Mouse (Mus musculus) hindbrain, embryonic 16.5 days (tissue): ENCODE data around the gene Wdr34. TPM values are rescaled to one million over a fixed set of nuclear protein-coding genes. Genes with fewer than 3 reads are reported as not detected.

ENCODE experiments used
- ATAC-seq: fragments of 200-750 bp; cut with Nextera tagmentation; 2 replicates; pipeline ENCODE4 v1.8.0; 2017; ENCODE audit warnings: moderate TSS enrichment, moderate library complexity
- H3K27ac ChIP-seq: fragments of 300-500 bp; sonication (generic); 2 replicates; pipeline ENCODE4 v1.5.1; 2014; ENCODE audit warnings: low read depth, mild to moderate bottlenecking, control low read depth, low read length, moderate library complexity
- H3K27me3 ChIP-seq: fragments of 300-500 bp; sonication (generic); replicated peaks from 2 replicates; pipeline ENCODE4 v1.6.1; 2014; ENCODE audit warnings: low read length; ENCODE audit not compliant: control insufficient read depth, insufficient read depth
- H3K36me3 ChIP-seq: fragments of 300-500 bp; sonication (generic); 2 replicates; pipeline ENCODE4 v1.6.1; 2014; ENCODE audit warnings: mild to moderate bottlenecking, low read length, moderate library complexity, mixed read lengths; ENCODE audit not compliant: control insufficient read depth, insufficient read depth
- H3K4me1 ChIP-seq: fragments of 300-500 bp; sonication (generic); 2 replicates; pipeline ENCODE4 v1.6.1; 2014; ENCODE audit warnings: low read depth, low read length; ENCODE audit not compliant: control insufficient read depth, insufficient read depth
- H3K4me2 ChIP-seq: fragments of 300-500 bp; sonication (generic); 2 replicates; pipeline ENCODE4 v1.6.1; 2014; ENCODE audit warnings: mild to moderate bottlenecking, low read length, control low read depth, moderate library complexity
- H3K4me3 ChIP-seq: fragments of 300-500 bp; sonication (generic); 2 replicates; pipeline ENCODE4 v1.5.1; 2014; ENCODE audit warnings: mild to moderate bottlenecking, low read length, control low read depth, moderate library complexity
- H3K9ac ChIP-seq: fragments of 300-500 bp; sonication (generic); 2 replicates; pipeline ENCODE4 v1.6.1; 2014; ENCODE audit warnings: low read depth, mild to moderate bottlenecking, control low read depth, low read length, moderate library complexity
- H3K9me3 ChIP-seq: fragments of 300-500 bp; sonication (generic); 2 replicates; pipeline ENCODE4 v1.6.1; 2014; ENCODE audit warnings: mild to moderate bottlenecking, low read length, moderate library complexity; ENCODE audit not compliant: control insufficient read depth
- WGBS: fragments of 180-500 bp; shearing (Covaris S2); extraction: QIAGEN DNeasy Blood & Tissue Kit; methylation state at CpG from one replicate; pipeline ENCODE4 v1.1.7; 2014; 5-methylcytosine and 5-hydroxymethylcytosine counted together
- polyA plus RNA-seq: library from polyadenylated mRNA; unstranded; fragments of >200 nt; fragmentation: Nextera tagmentation; extraction: Ambion mirVana; gene quantifications from 2 replicates; pipeline ENCODE4 v1.2.1, GENCODE M21; 2015

Wdr34 gene
- polyA plus RNA-seq, 1 experiment from 2014 or later, result 76.4 TPM

DNA sequence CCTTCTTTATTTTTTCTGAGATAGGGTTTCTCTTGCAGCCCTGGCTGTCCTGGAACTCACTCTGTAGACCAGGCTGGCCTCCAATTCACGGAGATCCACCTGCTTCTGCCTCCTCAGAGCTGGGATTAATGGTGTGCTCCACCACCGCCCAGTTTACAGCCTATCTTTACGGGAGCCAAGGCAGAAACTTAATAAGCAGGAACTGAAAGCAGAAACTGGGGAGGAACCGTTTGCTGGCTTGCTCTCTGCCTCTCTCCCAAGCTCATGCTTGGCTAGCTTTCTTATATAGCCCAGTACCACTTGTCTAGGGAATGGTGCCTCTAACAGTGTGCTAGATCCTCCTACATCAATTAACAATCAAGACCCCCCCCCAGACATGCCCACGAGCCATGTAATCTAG, 35.4 kb upstream of the Wdr34 start:
- H3K36me3 ChIP-seq, result no peaks in the 10 kb centered on the region
- H3K9ac ChIP-seq, result no peak overlapping the region; the same call in 1 of the 2 replicates
- H3K4me1 ChIP-seq, result no peaks in the 10 kb centered on the region
- H3K4me3 ChIP-seq, result no peak overlapping the region
- peak overlapping the region; percentile 46; the same call in 1 of the 2 replicates for H3K4me2 ChIP-seq
- H3K27ac ChIP-seq, result no peak overlapping the region
- no peak for ATAC-seq
- H3K9me3 ChIP-seq, result no peaks in the 10 kb centered on the region
- WGBS, result 48% methylated on average over 5 of the region's 5 CpGs
- no peaks in the 10 kb centered on the region for H3K27me3 ChIP-seq

DNA sequence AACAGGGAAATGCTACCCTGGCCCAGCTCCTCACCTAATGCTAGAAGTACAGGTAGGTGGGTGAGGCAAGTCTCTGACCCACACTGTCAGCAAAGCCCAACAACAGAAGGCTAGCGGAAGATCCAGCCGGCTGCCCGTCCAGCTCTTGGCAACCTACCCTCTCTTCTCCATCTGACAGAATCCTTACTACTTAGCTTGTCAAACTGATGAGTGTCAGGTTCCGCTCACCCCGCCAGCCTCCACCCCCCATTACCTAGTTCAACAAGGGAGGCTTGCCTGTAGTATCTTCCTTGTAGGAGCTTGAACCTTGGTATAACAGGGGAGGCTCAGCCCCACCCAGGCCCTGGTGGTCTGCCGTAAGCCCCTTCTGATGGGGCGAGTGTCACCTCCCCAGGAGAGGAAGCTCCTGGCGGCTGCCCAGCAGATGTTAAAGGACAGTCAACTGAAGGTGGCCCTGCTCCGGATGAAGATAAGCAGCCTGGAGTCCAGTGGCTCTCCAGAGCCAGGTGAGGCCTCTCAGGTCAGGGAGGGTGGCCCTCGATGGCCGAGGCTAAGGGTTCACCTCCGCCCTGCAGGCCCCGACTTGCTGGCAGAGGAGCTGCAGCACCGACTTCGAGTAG, 31.6 kb upstream of the Wdr34 start:
- Histone ChIP-seq H3K4me2 (no peak overlapping the region), H3K4me1 (peaks cover 8% of the 10 kb centered on the region; the same call in 1 of the 2 replicates), H3K36me3 (no peaks in the 10 kb centered on the region), H3K27me3 (no peaks in the 10 kb centered on the region), H3K9me3 (no peaks in the 10 kb centered on the region), H3K27ac (no peak overlapping the region), H3K9ac (no peak overlapping the region), H3K4me3 (no peak overlapping the region)
- ATAC-seq, result no peak
- 89% methylated on average over 15 of the region's 15 CpGs for WGBS

DNA sequence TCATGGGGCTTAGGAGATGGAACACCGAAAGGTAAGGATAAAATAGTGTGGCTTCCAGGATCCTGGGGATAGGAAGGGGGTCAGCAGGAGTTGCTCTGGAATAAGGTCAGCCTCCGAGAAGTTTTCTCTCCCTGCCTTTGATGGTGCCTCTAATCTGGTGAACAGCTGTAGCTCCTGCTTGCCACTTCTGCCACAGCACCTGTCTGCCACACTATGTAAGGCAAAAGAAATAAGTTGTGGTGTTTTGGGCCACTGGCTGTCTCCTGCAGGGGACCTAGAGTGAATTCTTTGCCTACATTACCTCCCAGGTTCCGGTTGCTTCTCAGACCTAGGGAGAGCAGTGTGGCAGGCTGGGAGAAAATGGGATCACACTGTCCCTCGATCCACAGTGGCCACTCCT, 30.1 kb upstream of the Wdr34 start:
- Histone ChIP-seq H3K4me1 (peaks cover 8% of the 10 kb centered on the region; the same call in 1 of the 2 replicates), H3K4me2 (no peak overlapping the region), H3K9ac (no peak overlapping the region), H3K27me3 (no peaks in the 10 kb centered on the region), H3K36me3 (no peaks in the 10 kb centered on the region), H3K4me3 (no peak overlapping the region), H3K27ac (no peak overlapping the region; the same call in 1 of the 2 replicates), H3K9me3 (no peaks in the 10 kb centered on the region)
- 79% methylated on average over 4 of the region's 4 CpGs for WGBS
- ATAC-seq, result no peak

DNA sequence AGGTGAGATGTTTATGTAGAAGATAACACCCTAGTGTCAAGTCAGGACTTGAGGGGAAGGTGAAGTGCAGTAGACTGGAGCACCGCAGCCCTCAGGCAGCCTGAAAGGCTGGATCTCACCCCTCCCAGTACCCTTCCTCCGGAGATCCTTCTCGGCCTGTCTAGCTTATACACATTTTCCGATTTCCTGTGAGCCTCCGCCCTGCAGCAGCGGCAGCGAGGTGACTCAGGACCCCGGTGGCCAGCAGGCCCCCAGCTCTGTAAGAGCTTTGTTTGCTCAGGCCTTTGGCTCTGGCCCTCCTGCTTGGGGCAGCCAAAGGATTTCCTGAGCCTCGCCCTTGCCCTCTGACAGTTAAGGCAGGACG, 29.6 kb upstream of the Wdr34 start:
- Histone ChIP-seq H3K9ac (no peak overlapping the region), H3K27me3 (no peaks in the 10 kb centered on the region), H3K4me1 (peaks cover 8% of the 10 kb centered on the region; the same call in 1 of the 2 replicates), H3K4me3 (no peak overlapping the region; the same call in 1 of the 2 replicates), H3K36me3 (0 out of 2 replicates have a peak, but pooled peaks cover 1% of the 10 kb centered on the region), H3K4me2 (peak overlapping the region; percentile 93), H3K9me3 (no peaks in the 10 kb centered on the region), H3K27ac (no peak overlapping the region)
- ATAC-seq, result no peak
- 27% methylated on average over 10 of the region's 10 CpGs for WGBS

DNA sequence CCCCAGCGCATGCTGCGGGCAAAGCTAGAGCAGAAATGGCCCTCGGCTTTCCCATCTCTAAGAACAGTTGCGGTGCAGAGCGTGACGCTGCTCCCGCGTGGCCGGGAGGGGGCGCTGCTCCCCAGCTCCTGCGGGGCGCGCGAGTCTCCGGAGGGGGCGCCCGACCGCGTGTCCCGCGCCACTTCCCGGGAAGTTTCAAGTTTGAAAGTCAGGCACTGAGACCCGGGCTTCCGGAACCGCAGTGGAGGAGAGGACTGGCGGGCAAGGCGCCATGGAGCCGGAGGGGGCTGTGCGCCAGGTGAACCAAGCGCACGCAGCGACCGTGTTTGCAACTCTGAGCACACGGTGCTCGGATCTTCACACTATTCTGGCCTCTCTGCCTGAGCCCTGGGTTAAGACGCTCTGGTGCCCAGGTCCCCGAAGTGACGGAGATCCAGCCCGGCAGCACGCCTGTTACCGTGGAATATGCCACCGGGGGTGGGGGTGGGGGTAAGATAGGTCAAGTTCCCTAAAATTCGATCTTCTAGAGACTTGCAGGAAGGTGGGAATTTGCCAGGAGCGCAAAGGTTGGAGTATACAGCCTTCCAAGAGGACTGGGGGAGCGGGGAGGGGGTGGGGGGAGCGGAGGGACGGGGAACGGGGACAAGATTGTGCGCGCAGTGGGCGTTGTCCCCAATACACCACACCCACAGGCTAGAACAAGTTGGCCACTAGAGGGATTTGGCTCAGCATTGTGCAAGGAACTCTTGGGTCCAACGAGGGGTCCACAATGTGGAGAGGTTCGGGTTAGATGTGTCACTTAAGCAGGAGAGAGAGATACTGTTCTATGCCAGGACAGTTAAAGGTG, 29.0 kb upstream of the Wdr34 start, which contains the start of gene Pkn3:
Pkn3 (plus strand) TSS at position 183 of the 847 bp plus-strand sequence.
- Histone ChIP-seq H3K27me3 (no peaks in the 10 kb centered on the region), H3K4me3 (peak within 1 kb of the TSS; percentile 45), H3K36me3 (peaks cover 6% of the 10 kb centered on the region; the same call in 1 of the 2 replicates), H3K4me2 (peak within 1 kb of the TSS; percentile 93), H3K9me3 (no peaks in the 10 kb centered on the region), H3K27ac (no peak within 1 kb of the TSS), H3K9ac (peak within 1 kb of the TSS; percentile 41), H3K4me1 (peaks cover 8% of the 10 kb centered on the region; the same call in 1 of the 2 replicates)
- WGBS, result 1% methylated on average over 45 of the region's 53 CpGs
- peak; percentile 84 for ATAC-seq

DNA sequence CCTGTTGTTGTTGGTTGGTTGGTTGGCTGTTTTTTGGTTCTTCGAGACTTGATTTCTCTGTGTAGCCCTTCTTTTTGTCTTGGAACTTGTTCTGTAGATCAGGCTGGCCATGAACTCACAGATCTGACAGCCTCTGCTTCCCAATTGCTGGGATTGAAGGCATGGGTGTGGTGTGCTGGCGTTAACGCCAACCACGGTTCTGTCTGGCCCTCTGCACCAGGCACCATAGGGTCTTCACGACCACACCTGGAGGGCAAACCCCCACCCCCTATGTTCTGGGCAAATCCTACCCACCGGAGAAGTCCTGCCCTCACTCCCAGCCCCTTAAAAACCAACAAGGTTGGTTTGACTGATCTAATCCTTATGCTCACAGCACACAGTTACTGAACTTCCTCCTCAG, 28.3 kb upstream of the Wdr34 start:
- WGBS, result 75% methylated on average over 6 of the region's 6 CpGs
- Histone ChIP-seq H3K27me3 (no peaks in the 10 kb centered on the region), H3K9ac (no peak overlapping the region; the same call in 1 of the 2 replicates), H3K27ac (no peak overlapping the region), H3K4me1 (peaks cover 8% of the 10 kb centered on the region; the same call in 1 of the 2 replicates), H3K9me3 (no peaks in the 10 kb centered on the region), H3K4me2 (peak overlapping the region; percentile 93), H3K4me3 (peak overlapping the region; percentile 45), H3K36me3 (peaks cover 7% of the 10 kb centered on the region; the same call in 1 of the 2 replicates)
- peak; percentile 25; the same call in 1 of the 2 replicates for ATAC-seq

DNA sequence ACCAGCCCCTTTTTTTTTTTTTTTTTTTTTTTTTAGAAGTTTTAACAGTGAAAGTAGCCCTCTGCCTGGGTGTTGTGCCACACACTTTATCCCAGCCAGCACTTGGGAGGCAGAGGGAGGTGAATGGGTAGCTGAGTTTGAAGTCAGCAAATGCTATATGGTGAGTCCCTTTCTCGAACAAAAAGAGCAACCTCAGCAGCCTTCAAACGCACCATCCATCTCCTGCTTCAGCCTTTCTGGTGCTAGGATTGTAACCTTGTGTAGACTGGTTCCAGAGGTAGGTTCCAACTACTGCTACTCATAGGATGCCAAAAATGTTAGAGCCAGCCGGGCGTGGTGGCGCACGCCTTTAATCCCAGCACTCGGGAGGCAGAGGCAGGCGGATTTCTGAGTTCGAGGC, 27.8 kb upstream of the Wdr34 start:
- Histone ChIP-seq H3K27ac (no peak overlapping the region), H3K27me3 (no peaks in the 10 kb centered on the region), H3K4me2 (no peak overlapping the region), H3K4me1 (peaks cover 8% of the 10 kb centered on the region; the same call in 1 of the 2 replicates), H3K4me3 (no peak overlapping the region), H3K36me3 (peaks cover 7% of the 10 kb centered on the region; the same call in 1 of the 2 replicates), H3K9me3 (no peaks in the 10 kb centered on the region), H3K9ac (no peak overlapping the region)
- WGBS, result 90% methylated on average over 8 of the region's 9 CpGs
- ATAC-seq, result no peak

DNA sequence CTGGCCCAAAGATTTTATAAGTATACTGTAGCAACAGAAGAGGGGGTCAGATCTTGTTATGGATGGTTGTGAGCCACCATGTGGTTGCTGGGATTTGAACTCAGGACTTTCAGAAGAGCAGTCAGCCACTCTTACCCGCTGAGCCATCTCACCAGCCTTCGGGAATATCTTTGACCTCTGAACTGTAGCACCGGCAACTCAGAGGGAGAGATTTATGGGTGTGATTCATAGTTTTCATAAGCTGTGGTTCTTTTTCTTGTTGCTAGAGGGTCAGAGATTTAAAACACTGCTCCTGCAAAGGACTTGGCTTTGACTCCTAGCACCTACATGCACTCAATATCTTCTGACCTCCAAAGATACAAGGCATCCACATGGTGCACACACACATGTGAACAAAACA, 26.9 kb upstream of the Wdr34 start:
- Histone ChIP-seq H3K27me3 (no peaks in the 10 kb centered on the region), H3K9me3 (no peaks in the 10 kb centered on the region), H3K27ac (no peak overlapping the region), H3K4me2 (no peak overlapping the region), H3K9ac (no peak overlapping the region), H3K36me3 (peaks cover 8% of the 10 kb centered on the region; the same call in 1 of the 2 replicates), H3K4me3 (no peak overlapping the region), H3K4me1 (peaks cover 8% of the 10 kb centered on the region; the same call in 1 of the 2 replicates)
- ATAC-seq, result no peak
- WGBS, result 83% methylated on average over 3 of the region's 3 CpGs

DNA sequence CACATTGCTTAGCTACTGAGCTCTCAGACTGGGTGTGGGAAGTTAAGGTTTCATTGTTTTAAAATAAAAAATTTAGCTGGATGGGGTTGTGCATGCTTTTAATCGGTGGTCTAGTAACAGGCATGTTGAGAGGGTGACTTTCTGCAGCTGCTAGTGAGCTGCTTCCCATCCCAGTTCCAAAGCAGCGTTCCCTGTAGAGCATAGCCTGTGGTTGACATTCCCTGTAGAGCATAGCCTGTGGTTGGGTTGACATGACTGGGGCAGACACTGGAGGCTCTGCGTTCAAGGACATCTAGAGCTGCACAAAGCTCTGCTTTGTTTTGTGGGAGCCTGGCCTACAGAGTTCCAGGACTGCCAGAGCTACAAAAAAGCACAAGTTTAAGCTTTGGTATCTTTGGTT, 24.6 kb upstream of the Wdr34 start:
- Histone ChIP-seq H3K4me3 (no peak overlapping the region), H3K27ac (no peak overlapping the region), H3K9ac (no peak overlapping the region), H3K4me2 (no peak overlapping the region), H3K4me1 (peaks cover 12% of the 10 kb centered on the region), H3K36me3 (peaks cover 11% of the 10 kb centered on the region; the same call in 1 of the 2 replicates), H3K27me3 (no peaks in the 10 kb centered on the region), H3K9me3 (no peaks in the 10 kb centered on the region)
- no peak for ATAC-seq
- 73% methylated on average over 3 of the region's 3 CpGs for WGBS
